Mouse (Mus musculus): Measurements from ENCODE around the gene Msl3l2. TPM values are rescaled to one million over a fixed set of nuclear protein-coding genes. Genes with fewer than 3 reads are reported as not detected.

Gene Msl3l2
- polyA plus RNA-seq (2012; rRNA removed) = 7.2 and 9.1 TPM in 2 replicates

DNA sequence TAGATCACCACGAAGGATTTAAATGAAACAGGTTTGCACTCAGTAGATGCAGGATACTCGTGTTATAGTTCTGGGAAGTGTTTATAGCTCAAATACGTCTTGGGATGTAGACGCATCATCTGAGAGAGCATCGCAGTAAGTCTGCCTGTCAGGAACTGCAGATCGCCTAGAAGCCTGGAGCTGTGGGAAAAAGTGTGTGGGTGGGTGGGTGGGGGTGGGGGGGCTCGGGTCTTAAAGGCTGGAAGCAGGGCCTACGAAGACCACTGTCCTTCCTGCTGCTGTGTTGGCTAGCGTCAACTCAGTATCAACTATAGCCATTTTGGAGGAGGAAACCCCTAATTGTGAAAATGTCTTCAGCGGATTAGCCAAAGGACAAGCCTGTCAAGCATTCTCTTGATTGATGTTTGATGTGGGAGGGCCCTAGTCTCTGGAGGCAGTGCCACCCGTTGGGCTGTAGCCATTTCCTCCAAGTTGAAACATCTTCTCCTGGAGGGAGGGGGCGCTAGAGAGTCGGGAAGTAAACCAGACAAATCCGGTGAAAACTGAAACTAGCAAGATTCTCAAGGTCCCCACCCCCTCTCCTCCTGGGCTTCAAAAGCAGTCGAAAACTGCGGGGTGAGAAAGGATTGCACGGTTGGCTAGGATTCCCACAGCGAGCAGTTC, at the start of gene Msl3l2:
TSS of gene Msl3l2 (plus strand) at position 585 of the 663 bp plus-strand sequence.
- Histone ChIP-seq H3K27me3 (ENCODE audit: control insufficient read depth, insufficient read depth, low read length) (no peaks in the 10 kb centered on the region), H3K27ac (ENCODE audit: control insufficient read depth, insufficient read depth, low read length) (no peak within 1 kb of the TSS), H3K4me1 (replicated peaks; ENCODE audit: control insufficient read depth, insufficient read depth, low read length) (no peaks in the 10 kb centered on the region), H3K4me3 (ENCODE audit: control insufficient read depth, insufficient read depth, low read length) (peak within 1 kb of the TSS; percentile 54), H3K36me3 (ENCODE audit: control insufficient read depth, insufficient read depth, low read length) (no peaks in the 10 kb centered on the region)
- 43% methylated on average over 18 of the region's 18 CpGs for WGBS
- TF ChIP-seq POLR2A (IDR thresholded peaks at IDR 0.05; ENCODE audit: control insufficient read depth, extremely low read depth, insufficient read depth, low read length, poor library complexity) (no peak), CTCF (IDR thresholded peaks at IDR 0.05; ENCODE audit: borderline replicate concordance, control insufficient read depth, extremely low read depth, insufficient read depth, low read length, poor library complexity) (no peak)
- DNase-seq = peak; percentile 92

DNA sequence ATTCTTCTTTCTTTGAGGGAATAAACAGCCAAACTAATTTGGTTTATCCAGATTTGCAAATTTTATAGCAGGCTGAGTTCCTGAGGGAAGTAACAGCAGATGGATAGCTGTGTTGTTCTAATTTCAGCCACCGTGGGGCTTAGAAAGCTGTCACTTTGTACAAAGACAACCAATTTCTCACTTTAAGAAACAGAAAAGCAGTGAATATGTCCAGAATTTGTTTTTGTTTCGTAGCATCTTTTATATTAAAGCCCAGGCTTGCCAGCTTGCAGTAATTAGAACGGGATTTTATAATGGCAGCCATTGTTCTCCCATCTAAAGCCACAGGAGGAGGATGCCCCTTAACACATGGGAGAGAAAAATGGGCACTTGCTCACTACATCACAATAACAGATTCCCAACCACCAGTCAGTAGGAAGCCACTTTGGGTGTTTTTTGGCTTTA, 47.7 kb upstream of the Msl3l2 start:
- no peaks in the 10 kb centered on the region for H3K27me3 ChIP-seq (ENCODE audit: control insufficient read depth, insufficient read depth, low read length)
- H3K36me3 ChIP-seq (ENCODE audit: control insufficient read depth, insufficient read depth, low read length) = no peaks in the 10 kb centered on the region
- no peak overlapping the region for H3K4me3 ChIP-seq (ENCODE audit: control insufficient read depth, insufficient read depth, low read length)
- 91% methylated on average over 3 of the region's 3 CpGs for WGBS
- TF ChIP-seq POLR2A (IDR thresholded peaks at IDR 0.05; ENCODE audit: control insufficient read depth, extremely low read depth, insufficient read depth, low read length, poor library complexity) (no peak), CTCF (IDR thresholded peaks at IDR 0.05; ENCODE audit: borderline replicate concordance, control insufficient read depth, extremely low read depth, insufficient read depth, low read length, poor library complexity) (no peak)
- no peak for DNase-seq
- H3K27ac ChIP-seq (ENCODE audit: control insufficient read depth, insufficient read depth, low read length) = no peak overlapping the region
- no peaks in the 10 kb centered on the region for H3K4me1 ChIP-seq (replicated peaks; ENCODE audit: control insufficient read depth, insufficient read depth, low read length)

GRCm38 (mm10) chr10:56061238-56061830, 45.4 kb upstream of the Msl3l2 start:
- DNase-seq = no peak
- Histone ChIP-seq H3K36me3 (ENCODE audit: control insufficient read depth, insufficient read depth, low read length) (no peaks in the 10 kb centered on the region), H3K27me3 (ENCODE audit: control insufficient read depth, insufficient read depth, low read length) (no peaks in the 10 kb centered on the region), H3K4me3 (ENCODE audit: control insufficient read depth, insufficient read depth, low read length) (no peak overlapping the region), H3K27ac (ENCODE audit: control insufficient read depth, insufficient read depth, low read length) (no peak overlapping the region), H3K4me1 (replicated peaks; ENCODE audit: control insufficient read depth, insufficient read depth, low read length) (no peaks in the 10 kb centered on the region)
- 94% methylated on average over 2 of the region's 2 CpGs for WGBS
- TF ChIP-seq CTCF (IDR thresholded peaks at IDR 0.05; ENCODE audit: borderline replicate concordance, control insufficient read depth, extremely low read depth, insufficient read depth, low read length, poor library complexity) = no peak
- no peak for TF ChIP-seq POLR2A (IDR thresholded peaks at IDR 0.05; ENCODE audit: control insufficient read depth, extremely low read depth, insufficient read depth, low read length, poor library complexity)

DNA sequence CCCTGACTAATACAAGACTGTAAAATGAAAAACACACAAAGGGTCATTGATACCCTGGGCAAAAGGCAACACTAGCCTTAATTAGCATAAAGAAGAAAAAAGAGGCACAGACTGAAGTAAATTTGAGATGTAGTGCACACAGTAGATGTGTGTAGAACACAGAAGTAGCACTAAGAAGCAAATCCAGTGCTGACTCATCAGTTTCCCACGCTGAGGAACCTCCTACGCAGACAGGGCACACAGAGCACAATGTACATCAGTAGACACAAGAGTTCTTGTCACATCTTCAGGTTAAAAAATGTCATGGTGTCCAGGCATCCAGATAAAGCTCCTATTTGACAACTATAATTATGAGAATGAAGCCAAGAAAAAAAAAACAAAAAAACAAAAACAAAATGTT, 44.0 kb upstream of the Msl3l2 start:
- DNase-seq = no peak
- TF ChIP-seq CTCF (IDR thresholded peaks at IDR 0.05; ENCODE audit: borderline replicate concordance, control insufficient read depth, extremely low read depth, insufficient read depth, low read length, poor library complexity) = no peak
- TF ChIP-seq POLR2A (IDR thresholded peaks at IDR 0.05; ENCODE audit: control insufficient read depth, extremely low read depth, insufficient read depth, low read length, poor library complexity) = no peak
- H3K4me1 ChIP-seq (replicated peaks; ENCODE audit: control insufficient read depth, insufficient read depth, low read length) = no peaks in the 10 kb centered on the region
- H3K36me3 ChIP-seq (ENCODE audit: control insufficient read depth, insufficient read depth, low read length) = no peaks in the 10 kb centered on the region
- WGBS = 92% methylated on average over 2 of the region's 2 CpGs
- no peak overlapping the region for H3K4me3 ChIP-seq (ENCODE audit: control insufficient read depth, insufficient read depth, low read length)
- H3K27ac ChIP-seq (ENCODE audit: control insufficient read depth, insufficient read depth, low read length) = no peak overlapping the region
- H3K27me3 ChIP-seq (ENCODE audit: control insufficient read depth, insufficient read depth, low read length) = no peaks in the 10 kb centered on the region

GRCm38 (mm10) chr10:56089714-56090113, 17.0 kb upstream of the Msl3l2 start:
- Histone ChIP-seq H3K4me1 (replicated peaks; ENCODE audit: control insufficient read depth, insufficient read depth, low read length) (no peaks in the 10 kb centered on the region), H3K27ac (ENCODE audit: control insufficient read depth, insufficient read depth, low read length) (no peak overlapping the region), H3K27me3 (ENCODE audit: control insufficient read depth, insufficient read depth, low read length) (no peaks in the 10 kb centered on the region), H3K4me3 (ENCODE audit: control insufficient read depth, insufficient read depth, low read length) (no peak overlapping the region), H3K36me3 (ENCODE audit: control insufficient read depth, insufficient read depth, low read length) (no peaks in the 10 kb centered on the region)
- TF ChIP-seq POLR2A (IDR thresholded peaks at IDR 0.05; ENCODE audit: control insufficient read depth, extremely low read depth, insufficient read depth, low read length, poor library complexity) (no peak), CTCF (IDR thresholded peaks at IDR 0.05; ENCODE audit: borderline replicate concordance, control insufficient read depth, extremely low read depth, insufficient read depth, low read length, poor library complexity) (no peak)
- 91% methylated on average over 4 of the region's 4 CpGs for WGBS
- DNase-seq = no peak

GRCm38 (mm10) chr10:56094586-56094985, 12.1 kb upstream of the Msl3l2 start:
- Histone ChIP-seq H3K4me1 (replicated peaks; ENCODE audit: control insufficient read depth, insufficient read depth, low read length) (no peaks in the 10 kb centered on the region), H3K27ac (ENCODE audit: control insufficient read depth, insufficient read depth, low read length) (no peak overlapping the region), H3K27me3 (ENCODE audit: control insufficient read depth, insufficient read depth, low read length) (no peaks in the 10 kb centered on the region), H3K4me3 (ENCODE audit: control insufficient read depth, insufficient read depth, low read length) (no peak overlapping the region), H3K36me3 (ENCODE audit: control insufficient read depth, insufficient read depth, low read length) (no peaks in the 10 kb centered on the region)
- 94% methylated on average over 5 of the region's 5 CpGs for WGBS
- no peak for DNase-seq
- no peak for TF ChIP-seq POLR2A (IDR thresholded peaks at IDR 0.05; ENCODE audit: control insufficient read depth, extremely low read depth, insufficient read depth, low read length, poor library complexity)
- no peak for TF ChIP-seq CTCF (IDR thresholded peaks at IDR 0.05; ENCODE audit: borderline replicate concordance, control insufficient read depth, extremely low read depth, insufficient read depth, low read length, poor library complexity)

All from thymus, adult 2 months (tissue).